Mouse (Mus musculus) megakaryocyte, embryonic 14.5 days (primary cell): ENCODE data around the gene Tmprss4. TPM values are rescaled to one million over a fixed set of nuclear protein-coding genes. Genes with fewer than 3 reads are reported as not detected.

Experiments
- H3K27me3 ChIP-seq: replicated peaks from 2 replicates; pipeline ENCODE3; 2012; ENCODE audit warnings: inconsistent platforms
- H3K36me3 ChIP-seq: replicated peaks from 2 replicates; pipeline ENCODE3; 2012; ENCODE audit warnings: low read length, inconsistent platforms, mixed read lengths
- H3K4me1 ChIP-seq: 2 replicates; pipeline ENCODE4 v1.6.1; 2012; ENCODE audit warnings: inconsistent platforms
- H3K4me3 ChIP-seq: replicated peaks from 2 replicates; pipeline ENCODE3; 2012; ENCODE audit warnings: moderate library complexity, mild to moderate bottlenecking, inconsistent platforms
- H3K9me3 ChIP-seq: 2 replicates; pipeline ENCODE4 v1.6.1; 2012; ENCODE audit warnings: inconsistent platforms
- FLI1 ChIP-seq: IDR thresholded peaks from 2 replicates; pipeline ENCODE4 v1.6.1; 2012; ENCODE audit warnings: low read length, inconsistent platforms, mixed read lengths
- GATA1 ChIP-seq: IDR thresholded peaks from 3 replicates; pipeline ENCODE4 v1.6.1; 2012; ENCODE audit warnings: mixed read lengths, low read length, inconsistent platforms, borderline replicate concordance
- polyA plus RNA-seq: library from polyadenylated mRNA; stranded (reverse); fragments of >175 nt; gene quantifications from 2 replicates; pipeline ENCODE4 v1.2.3, GENCODE M21; 2012; ENCODE audit warnings: low replicate concordance; ENCODE audit not compliant: insufficient read depth

The Tmprss4 gene
- polyA plus RNA-seq, 1 experiment = not detected

- peak overlapping the region; percentile 79 for H3K4me3 ChIP-seq
- TF ChIP-seq FLI1 = no peak
- TF ChIP-seq GATA1 = no peak
- peaks cover 98% of the 10 kb centered on the region for H3K27me3 ChIP-seq
Measured at GRCm38 (mm10) chr9:45145533-45146266, 58.2 kb downstream of the Tmprss4 start.

GRCm38 (mm10) chr9:45142686-45143085 is 61.2 kb downstream of the Tmprss4 start:
- no peaks in the 10 kb centered on the region for H3K36me3 ChIP-seq
- peaks cover 22% of the 10 kb centered on the region for H3K4me1 ChIP-seq
- no peak overlapping the region for H3K4me3 ChIP-seq
- H3K9me3 ChIP-seq = no peaks in the 10 kb centered on the region
- peaks cover 98% of the 10 kb centered on the region for H3K27me3 ChIP-seq
- no peak for TF ChIP-seq FLI1
- no peak for TF ChIP-seq GATA1

More at GRCm38 (mm10) chr9:45145533-45146266, 58.2 kb downstream of the Tmprss4 start:
- H3K4me1 ChIP-seq = peaks cover 12% of the 10 kb centered on the region
- H3K36me3 ChIP-seq = no peaks in the 10 kb centered on the region
- H3K9me3 ChIP-seq = no peaks in the 10 kb centered on the region

GRCm38 (mm10) chr9:45140945-45141344 is 62.9 kb downstream of the Tmprss4 start:
- peaks cover 19% of the 10 kb centered on the region for H3K4me1 ChIP-seq
- no peaks in the 10 kb centered on the region for H3K36me3 ChIP-seq
- H3K27me3 ChIP-seq = peaks cover 99% of the 10 kb centered on the region
- H3K4me3 ChIP-seq = no peak overlapping the region
- no peak for TF ChIP-seq GATA1
- no peak for TF ChIP-seq FLI1
- H3K9me3 ChIP-seq = no peaks in the 10 kb centered on the region

- no peaks in the 10 kb centered on the region for H3K36me3 ChIP-seq
- TF ChIP-seq FLI1 (no peak), GATA1 (no peak)
- no peak overlapping the region for H3K4me3 ChIP-seq
- H3K4me1 ChIP-seq = peaks cover 9% of the 10 kb centered on the region
- H3K9me3 ChIP-seq = no peaks in the 10 kb centered on the region
- H3K27me3 ChIP-seq = peaks cover 99% of the 10 kb centered on the region
Measured at GRCm38 (mm10) chr9:45139082-45139481, 64.8 kb downstream of the Tmprss4 start.

- Histone ChIP-seq H3K9me3 (no peaks in the 10 kb centered on the region), H3K4me3 (peak within 1 kb of the TSS; percentile 86), H3K4me1 (peaks cover 9% of the 10 kb centered on the region), H3K36me3 (no peaks in the 10 kb centered on the region), H3K27me3 (peaks cover 100% of the 10 kb centered on the region)
- TF ChIP-seq GATA1 = no peak
- no peak for TF ChIP-seq FLI1
Measured at GRCm38 (mm10) chr9:45138191-45139032, 65.5 kb downstream of the Tmprss4 start, which contains the start of gene Scn4b. Gene Scn4b (plus strand): TSS chr9:45138395.

GRCm38 (mm10) chr9:45136442-45137169 is 67.3 kb downstream of the Tmprss4 start:
- Histone ChIP-seq H3K9me3 (no peaks in the 10 kb centered on the region), H3K36me3 (no peaks in the 10 kb centered on the region), H3K4me3 (no peak overlapping the region), H3K27me3 (peaks cover 100% of the 10 kb centered on the region), H3K4me1 (peaks cover 9% of the 10 kb centered on the region)
- TF ChIP-seq FLI1 (no peak), GATA1 (no peak)

- peaks cover 99% of the 10 kb centered on the region for H3K27me3 ChIP-seq
- no peaks in the 10 kb centered on the region for H3K36me3 ChIP-seq
- H3K9me3 ChIP-seq = no peaks in the 10 kb centered on the region
- no peak for TF ChIP-seq FLI1
- TF ChIP-seq GATA1 = no peak
- H3K4me1 ChIP-seq = peaks cover 8% of the 10 kb centered on the region
- no peak overlapping the region for H3K4me3 ChIP-seq
Measured at GRCm38 (mm10) chr9:45133484-45134310, 70.2 kb downstream of the Tmprss4 start.

- no peak for TF ChIP-seq GATA1
- TF ChIP-seq FLI1 = no peak
- peaks cover 12% of the 10 kb centered on the region for H3K4me1 ChIP-seq
- H3K27me3 ChIP-seq = peaks cover 93% of the 10 kb centered on the region
- H3K9me3 ChIP-seq = no peaks in the 10 kb centered on the region
- no peaks in the 10 kb centered on the region for H3K36me3 ChIP-seq
- no peak overlapping the region for H3K4me3 ChIP-seq
Measured at GRCm38 (mm10) chr9:45130119-45130518, 73.8 kb downstream of the Tmprss4 start.

GRCm38 (mm10) chr9:45126941-45127340 is 77.0 kb downstream of the Tmprss4 start:
- no peak for TF ChIP-seq FLI1
- TF ChIP-seq GATA1 = no peak
- Histone ChIP-seq H3K4me3 (no peak overlapping the region), H3K27me3 (peaks cover 92% of the 10 kb centered on the region), H3K4me1 (peaks cover 18% of the 10 kb centered on the region), H3K9me3 (no peaks in the 10 kb centered on the region), H3K36me3 (no peaks in the 10 kb centered on the region)
